Mouse (Mus musculus) ES-E14 (cell line): ENCODE results near the gene Aqr.

Source experiments
- CHD2 ChIP-seq: IDR thresholded peaks from 2 replicates; pipeline ENCODE4 v1.6.1; 2014; ENCODE audit warnings: mild to moderate bottlenecking, low read depth, low read length, inconsistent platforms
- HCFC1 ChIP-seq: IDR thresholded peaks from 2 replicates; pipeline ENCODE4 v1.6.1; 2012; ENCODE audit warnings: low read length, inconsistent platforms, borderline replicate concordance; ENCODE audit not compliant: insufficient read depth
- ZNF384 ChIP-seq: IDR thresholded peaks from 2 replicates; pipeline ENCODE4 v1.6.1; 2012; ENCODE audit warnings: low read depth, low read length, inconsistent platforms

DNA sequence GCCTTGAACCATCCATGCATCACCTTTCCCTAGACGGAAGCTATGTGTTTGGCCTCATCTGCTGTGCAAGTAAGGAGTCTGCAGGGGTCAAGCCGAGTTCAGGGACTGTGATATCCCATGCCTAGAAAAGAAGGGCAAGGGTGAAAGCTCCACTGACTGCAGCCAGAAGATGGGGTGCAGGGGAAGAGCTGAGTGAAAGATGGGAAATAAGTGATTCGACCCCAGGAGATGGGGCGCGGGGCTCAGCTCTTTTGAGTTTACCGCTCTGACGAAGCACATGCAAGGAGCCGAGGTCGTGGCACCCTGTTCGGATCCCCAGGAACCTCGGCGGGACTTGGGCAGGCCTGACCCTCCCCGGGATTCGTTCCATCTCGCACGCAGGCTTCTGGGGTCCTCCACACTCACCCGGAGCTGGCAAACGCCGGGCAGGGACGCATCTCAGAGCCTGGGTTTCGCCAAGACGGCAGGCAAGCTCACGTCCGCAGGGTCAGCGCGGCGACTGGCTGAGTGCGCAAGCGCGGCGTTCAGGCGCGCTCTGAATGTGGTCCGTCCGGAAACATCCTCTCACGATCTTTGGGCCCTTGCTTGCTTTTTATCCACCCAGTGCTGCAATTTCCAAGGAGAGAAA, 14.2 kb upstream of the Aqr start, which contains the start of gene Zfp770:
- TF ChIP-seq CHD2 (peak; percentile 42; the same call in 1 of the 2 replicates), ZNF384 (no peak), HCFC1 (peak; percentile 78)
